Comparison of ENCODE assay signal across 16 mouse cellular contexts in genomic region chr6:73140836-73141235, GRCm38 (mm10).
"Had no signal": no experiment of that assay in that cellular context is flagged by ENCODE, and none has a peak within 500 bp of the region (broad histone marks: within the 10 kb centered on the region; RNA-seq: fewer than 3 reads in every experiment).

No protein-coding gene starts in this region.

- H3K4me2 ChIP-seq: neural tube, embryonic 13.5 days; neural tube, embryonic 15.5 days; stomach, embryonic 15.5 days had no signal

- H3K9me3 ChIP-seq: neural tube, embryonic 15.5 days; stomach, embryonic 15.5 days had no signal

- H3K27me3 ChIP-seq: neural tube, embryonic 13.5 days; neural tube, embryonic 15.5 days; stomach, embryonic 15.5 days had no signal

- H3K27ac ChIP-seq: neural tube, embryonic 13.5 days; neural tube, embryonic 15.5 days; stomach, embryonic 15.5 days; stomach, postnatal 0 days had no signal

- DNase-seq: retina, postnatal 1 day; right cerebral cortex, adult 18-20 months; right cerebral cortex, postnatal 14 days; right cerebral cortex, postnatal 25 days; right cerebral cortex, postnatal 4 days; spleen, adult 18-20 months; thymus, adult 18-20 months; thymus, adult 2 months; thymus, postnatal 14 days; thymus, postnatal 25 days; thymus, postnatal 36 days; thymus, postnatal 4 days had no signal

- H3K36me3 ChIP-seq: neural tube, embryonic 13.5 days; neural tube, embryonic 15.5 days; stomach, embryonic 15.5 days had no signal

- H3K4me1 ChIP-seq: neural tube, embryonic 13.5 days; neural tube, embryonic 15.5 days; stomach, embryonic 15.5 days had no signal

- H3K9ac ChIP-seq: neural tube, embryonic 13.5 days; neural tube, embryonic 15.5 days; stomach, embryonic 15.5 days had no signal

- H3K4me3 ChIP-seq: neural tube, embryonic 13.5 days; neural tube, embryonic 15.5 days; stomach, embryonic 15.5 days had no signal
